Mouse (Mus musculus) megakaryocyte progenitor cell, adult 5-6 weeks (primary cell): ENCODE measurements at regions not wholly inside any gene's neighbourhood (a gene's known extent, or its start where the extent isn't known, plus 50 kb on each side); places are given as distances from the start of the nearest gene placed in this dataset.
"Not testable (repeated sequence)": the region's sequence is repeated elsewhere in the genome, so short reads cannot be mapped to it uniquely, and the experiment has no call there.

Experiments used
- ATAC-seq: replicated peaks from 2 replicates; pipeline ENCODE4 v1.8.0; 2016; ENCODE audit warnings: mild to moderate bottlenecking, moderate TSS enrichment, inconsistent platforms; ENCODE audit not compliant: poor library complexity

- ATAC-seq: no peak
Observed at GRCm38 (mm10) chr17:83035574-83035918, 179.5 kb upstream of the Pkdcc start.

DNA sequence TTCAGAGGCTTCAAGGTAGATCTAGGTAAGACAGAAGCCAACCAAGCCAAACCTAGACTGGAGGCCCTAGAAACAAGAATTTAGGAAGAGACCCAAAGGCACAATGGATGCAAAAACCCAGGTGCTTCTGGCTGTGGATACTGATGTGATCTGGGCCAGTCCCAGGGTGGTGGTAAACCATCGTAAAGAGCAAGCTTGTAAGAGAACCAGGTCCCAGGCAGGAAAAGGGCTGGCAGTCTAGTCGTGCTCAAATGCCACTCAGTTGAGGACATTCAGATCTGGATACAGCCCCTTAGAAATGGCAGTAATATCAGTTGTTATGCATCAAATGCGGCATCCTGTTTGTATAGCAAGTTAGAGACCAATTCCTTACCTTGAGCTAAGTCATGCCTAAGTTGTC is 175.5 kb upstream of the Pkdcc start:
- no peak for ATAC-seq

DNA sequence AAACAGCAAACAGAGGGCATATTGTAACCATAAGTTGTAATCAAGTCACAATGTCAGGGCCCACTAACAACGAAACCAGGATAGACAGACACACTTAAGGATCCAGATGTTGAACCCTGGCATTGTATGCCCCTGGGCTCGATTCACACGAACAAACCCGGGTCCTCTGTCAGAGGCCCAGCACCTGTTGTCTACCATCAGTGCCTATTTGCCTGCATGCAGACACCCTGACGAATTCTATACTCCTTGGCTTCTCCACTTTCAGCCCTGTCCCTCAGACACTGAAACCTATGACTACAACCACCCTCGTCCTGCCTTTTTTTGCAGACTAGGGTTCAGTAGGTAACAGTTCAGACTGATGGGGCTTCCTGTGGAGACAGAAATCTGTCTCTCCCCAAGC is 170.6 kb upstream of the Pkdcc start:
- ATAC-seq: no peak

GRCm38 (mm10) chr17:83049972-83050535 is 165.0 kb upstream of the Pkdcc start:
- no peak for ATAC-seq

GRCm38 (mm10) chr17:83050591-83051197 is 164.4 kb upstream of the Pkdcc start:
- ATAC-seq: no peak

DNA sequence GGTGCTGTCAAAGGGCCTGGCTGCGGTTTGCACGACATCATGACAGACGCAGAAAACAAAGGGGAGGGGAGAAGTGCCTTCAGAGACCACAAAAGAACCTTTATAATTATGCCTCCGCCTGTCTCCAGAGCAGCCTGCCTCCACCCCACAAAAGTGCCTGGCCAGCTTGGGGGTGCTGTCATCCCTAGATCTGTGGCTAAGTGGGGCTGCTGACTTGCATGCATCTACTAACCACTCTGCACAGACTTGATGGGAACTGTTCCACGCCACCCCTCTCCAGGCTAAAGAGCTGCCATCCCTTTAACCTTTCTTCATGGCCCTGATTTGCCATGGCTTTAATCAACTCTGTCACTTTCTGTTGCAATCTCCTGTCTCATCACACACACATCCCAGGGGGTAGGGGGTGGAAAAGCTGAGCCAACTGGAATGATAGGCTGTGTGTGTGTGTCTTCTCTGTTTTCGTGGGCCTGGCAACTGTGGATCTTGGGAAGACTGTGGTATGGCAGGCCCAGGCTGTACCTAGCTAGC is 162.4 kb upstream of the Pkdcc start:
- no peak for ATAC-seq

GRCm38 (mm10) chr17:83057832-83058231 is 157.3 kb upstream of the Pkdcc start:
- no peak for ATAC-seq

GRCm38 (mm10) chr17:83061843-83062242 is 153.2 kb upstream of the Pkdcc start:
- ATAC-seq: peak; percentile 31; the same call in 1 of the 2 replicates

DNA sequence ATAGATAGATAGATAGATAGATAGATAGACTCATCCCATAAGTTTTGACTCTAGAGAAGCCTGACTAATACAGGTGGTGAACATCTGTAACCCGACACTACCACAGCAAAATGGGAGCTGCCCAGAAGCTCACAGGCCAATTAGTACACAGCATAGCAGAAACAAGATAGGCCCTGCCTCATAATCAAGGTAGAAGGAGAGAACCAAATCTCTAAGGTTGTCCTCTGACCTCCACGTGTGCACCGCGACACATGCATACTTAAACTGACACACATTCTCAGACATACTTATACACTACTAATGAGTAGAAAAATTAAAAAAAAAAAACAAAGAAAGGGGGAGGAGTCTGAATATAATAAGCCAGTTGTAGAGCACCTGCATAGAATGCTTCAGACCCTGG is 151.2 kb upstream of the Pkdcc start:
- no peak for ATAC-seq

- ATAC-seq: not testable (repeated sequence)
Observed at GRCm38 (mm10) chr17:83064376-83064775, 150.7 kb upstream of the Pkdcc start.

DNA sequence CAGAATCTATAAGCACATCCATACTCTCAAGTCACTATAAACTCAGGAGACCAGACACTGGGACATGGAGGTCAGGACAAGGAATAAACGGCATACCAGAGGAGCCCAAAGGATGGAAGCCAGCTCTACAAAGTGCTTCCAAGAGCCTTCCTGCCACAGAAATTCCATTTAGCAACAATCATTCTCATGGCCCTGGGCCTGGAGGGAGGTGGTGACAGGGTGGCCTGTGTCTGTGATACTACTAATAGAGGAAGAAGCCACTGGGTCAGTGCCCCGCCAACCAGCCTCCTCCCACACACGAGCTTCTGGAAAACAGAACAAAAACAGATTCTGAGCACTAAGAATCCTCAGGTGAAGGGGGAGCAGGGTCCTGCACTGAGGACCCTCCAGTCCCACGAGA is 145.8 kb upstream of the Pkdcc start:
- no peak for ATAC-seq

DNA sequence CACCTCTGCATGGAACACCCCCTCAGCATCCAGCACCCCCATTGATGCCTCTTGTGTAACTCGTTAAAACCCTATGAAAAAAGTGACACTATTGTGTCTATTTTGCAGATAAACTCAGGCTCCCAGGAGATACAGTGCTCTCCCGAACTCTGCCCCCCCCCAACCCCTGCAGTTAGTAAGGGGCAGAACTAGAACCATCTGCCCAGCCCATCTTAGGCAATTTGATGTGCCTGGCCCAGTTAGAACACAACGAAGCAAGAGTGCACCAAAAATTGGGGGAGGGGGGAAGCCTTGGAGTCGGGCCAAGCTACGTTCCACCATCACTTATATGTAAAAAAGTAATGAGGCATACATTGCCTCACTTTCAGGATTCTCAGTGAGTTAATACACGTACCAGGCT is 143.3 kb upstream of the Pkdcc start:
- no peak for ATAC-seq

DNA sequence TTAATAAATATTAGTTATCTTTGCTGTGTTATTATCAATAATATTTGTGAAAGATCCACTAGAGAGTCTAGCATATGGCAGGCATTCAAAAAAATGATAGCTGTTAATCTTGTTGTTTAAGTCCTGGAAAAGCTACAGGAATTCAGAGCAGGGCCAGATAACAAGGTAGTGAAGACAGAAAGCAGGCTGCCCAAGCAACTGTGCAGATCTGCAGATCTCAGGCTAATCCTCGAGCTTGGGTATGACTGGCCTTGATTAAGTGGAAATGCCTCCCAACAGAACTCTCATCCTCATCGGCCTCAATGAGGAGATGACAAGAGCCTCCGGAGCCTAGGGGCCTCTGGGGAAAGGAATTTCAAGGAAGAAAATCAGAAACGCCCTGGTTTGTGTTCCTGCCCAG is 142.9 kb upstream of the Pkdcc start:
- no peak for ATAC-seq

GRCm38 (mm10) chr17:83074893-83075292 is 140.2 kb upstream of the Pkdcc start:
- no peak for ATAC-seq

GRCm38 (mm10) chr17:83077737-83078600 is 137.1 kb upstream of the Pkdcc start:
- ATAC-seq: no peak

DNA sequence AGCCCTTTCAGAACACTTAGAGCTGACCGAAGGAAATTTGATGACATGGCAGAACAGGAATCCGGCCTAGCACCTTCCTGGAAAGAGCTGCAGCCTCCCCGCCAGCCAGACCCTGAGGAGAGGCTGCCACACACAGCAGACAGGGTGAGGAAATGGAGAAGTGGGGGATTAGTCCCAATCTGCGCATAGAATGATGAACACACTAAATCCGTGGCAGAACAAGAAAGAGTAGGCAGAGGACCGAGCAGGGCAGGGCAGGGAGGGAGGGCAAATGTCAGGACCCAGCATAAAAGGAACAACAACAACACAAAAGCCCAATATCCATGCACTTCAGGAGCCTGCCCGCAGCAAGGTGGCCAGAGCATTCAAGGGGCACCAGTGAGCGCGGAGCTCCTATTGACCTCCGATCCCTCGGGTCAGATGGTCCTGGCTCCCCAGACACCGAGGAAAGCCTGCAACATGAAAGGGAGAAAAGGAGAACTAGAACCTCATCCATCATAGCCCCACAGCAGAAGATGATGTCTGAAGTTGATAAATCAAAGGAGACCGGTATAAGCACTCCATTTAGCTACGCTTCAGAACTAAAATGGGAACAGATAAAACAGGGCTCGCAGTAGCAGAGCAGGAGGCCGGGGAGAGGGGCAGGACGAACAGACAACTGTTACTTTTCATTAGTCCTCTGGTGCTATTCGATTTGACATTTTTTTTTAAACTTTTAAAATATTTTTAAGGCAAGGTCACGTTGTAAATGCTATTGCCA is 136.3 kb upstream of the Pkdcc start:
- peak; percentile 48 for ATAC-seq

- no peak for ATAC-seq
Observed at GRCm38 (mm10) chr17:83079361-83079685, 135.8 kb upstream of the Pkdcc start.

- no peak; the same call in 1 of the 2 replicates for ATAC-seq
Observed at GRCm38 (mm10) chr17:83081729-83082128, 133.4 kb upstream of the Pkdcc start.

DNA sequence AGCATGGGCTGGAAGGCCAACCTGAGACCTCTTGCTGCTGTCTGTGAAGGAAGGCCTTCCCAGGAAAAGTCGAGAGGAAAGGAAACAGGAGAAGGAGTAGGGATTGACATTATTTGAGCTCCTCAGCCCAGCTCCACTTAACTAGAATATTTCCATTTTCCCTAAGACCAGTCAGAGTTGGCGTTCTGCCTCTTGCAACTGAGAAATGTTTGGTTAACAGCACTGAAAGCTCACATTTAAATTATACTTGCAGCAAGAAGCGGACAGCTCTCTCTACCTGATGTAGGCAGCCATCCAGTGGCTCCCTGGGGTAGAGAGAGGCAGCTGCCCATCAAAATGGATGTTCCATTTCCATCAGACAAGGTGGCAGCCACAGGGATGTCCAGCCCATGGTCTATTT is 131.6 kb upstream of the Pkdcc start:
- no peak for ATAC-seq

- no peak for ATAC-seq
Observed at GRCm38 (mm10) chr17:83085792-83086475, 129.2 kb upstream of the Pkdcc start.

DNA sequence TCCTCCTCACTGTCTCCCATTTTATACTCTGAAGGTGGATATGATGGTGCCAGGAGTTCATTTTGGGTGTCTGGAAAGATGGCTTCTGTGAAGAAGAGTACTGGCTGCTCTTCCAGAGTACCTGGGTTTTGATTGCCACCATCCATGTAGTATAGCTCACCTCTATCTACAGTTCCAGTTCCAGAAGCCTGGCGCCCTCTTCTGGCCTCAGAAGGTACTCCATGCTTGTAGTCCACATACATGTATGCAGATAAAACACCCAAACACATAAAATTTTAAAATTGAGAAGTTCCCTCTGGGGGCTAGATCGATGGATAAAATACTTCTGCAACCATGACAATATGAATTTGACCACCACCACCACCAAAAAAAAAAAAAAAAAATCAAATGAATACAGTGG is 128.4 kb upstream of the Pkdcc start:
- ATAC-seq: no peak
